Mouse (Mus musculus): Measurements from ENCODE around the gene Ceacam16. TPM values are rescaled to one million over a fixed set of nuclear protein-coding genes. Genes with fewer than 3 reads are reported as not detected.

Ceacam16 gene
- 17.0 and 21.7 TPM in 2 replicates for polyA plus RNA-seq (2012; rRNA removed)

GRCm38 (mm10) chr7:19861199-19861598 lies at the start of gene Ceacam16:
Gene Ceacam16, minus strand, starts transcription at chr7:19861299.
- TF ChIP-seq POLR2A (IDR thresholded peaks at IDR 0.05; ENCODE audit: low read depth, low read length) (no peak), CTCF (IDR thresholded peaks at IDR 0.05; ENCODE audit: extremely low read depth, insufficient read depth, insufficient read length, insufficient replicate concordance) (no peak)
- WGBS, result 91% methylated on average over 9 of the region's 9 CpGs
- H3K36me3 ChIP-seq (ENCODE audit: control insufficient read depth, insufficient read depth, low read length), result no peaks in the 10 kb centered on the region
- no peak within 1 kb of the TSS for H3K27ac ChIP-seq (ENCODE audit: insufficient read depth, low read length)
- no peak within 1 kb of the TSS for H3K4me3 ChIP-seq (ENCODE audit: extremely low read depth, insufficient read depth, insufficient read length)
- no peak for DNase-seq (ENCODE audit: low read depth in 1 of 2, low spot score in 2 of 2)
- no peaks in the 10 kb centered on the region for H3K27me3 ChIP-seq (ENCODE audit: control insufficient read depth, insufficient read depth, low read length)
- no peaks in the 10 kb centered on the region; the same call in 1 of the 2 replicates for H3K4me1 ChIP-seq (ENCODE audit: control insufficient read depth, insufficient read depth, insufficient read length)

GRCm38 (mm10) chr7:19910421-19911291 lies 49.6 kb upstream of the Ceacam16 start:
- Histone ChIP-seq H3K27ac (ENCODE audit: insufficient read depth, low read length) (no peak overlapping the region), H3K4me1 (ENCODE audit: control insufficient read depth, insufficient read depth, insufficient read length) (no peaks in the 10 kb centered on the region), H3K27me3 (ENCODE audit: control insufficient read depth, insufficient read depth, low read length) (no peaks in the 10 kb centered on the region), H3K36me3 (ENCODE audit: control insufficient read depth, insufficient read depth, low read length) (peaks cover 1% of the 10 kb centered on the region; the same call in 1 of the 2 replicates), H3K4me3 (ENCODE audit: extremely low read depth, insufficient read depth, insufficient read length) (no peak overlapping the region)
- peak; percentile 94 for TF ChIP-seq CTCF (IDR thresholded peaks at IDR 0.05; ENCODE audit: extremely low read depth, insufficient read depth, insufficient read length, insufficient replicate concordance)
- TF ChIP-seq POLR2A (IDR thresholded peaks at IDR 0.05; ENCODE audit: low read depth, low read length), result no peak
- 50% methylated on average over 21 of the region's 21 CpGs for WGBS
- peak in 1 of 2 experiments; percentile 73 for DNase-seq (ENCODE audit: low read depth in 1 of 2, low spot score in 2 of 2)

DNA sequence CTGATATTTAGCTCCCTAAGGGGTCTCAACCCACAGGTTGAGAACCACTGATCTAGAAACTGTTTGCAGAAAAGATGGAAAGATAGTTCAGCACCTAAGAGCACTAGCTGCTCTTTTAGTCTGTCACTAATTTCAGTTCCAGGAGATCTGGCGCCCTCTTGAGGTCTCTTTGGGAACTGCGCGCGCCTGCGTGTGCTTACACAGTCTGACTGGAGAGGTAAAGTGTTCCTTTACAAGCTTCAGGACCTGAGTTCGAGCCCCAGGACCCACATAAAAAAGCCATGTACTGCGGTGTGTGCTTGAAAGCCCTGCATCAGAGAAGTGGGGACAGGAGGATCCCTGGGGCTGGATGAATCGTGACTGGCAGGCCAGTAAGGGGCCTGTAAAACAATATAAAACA lies 28.8 kb upstream of the Ceacam16 start:
- TF ChIP-seq POLR2A (IDR thresholded peaks at IDR 0.05; ENCODE audit: low read depth, low read length) (no peak), CTCF (IDR thresholded peaks at IDR 0.05; ENCODE audit: extremely low read depth, insufficient read depth, insufficient read length, insufficient replicate concordance) (peak; percentile 89)
- DNase-seq (ENCODE audit: low read depth in 1 of 2, low spot score in 2 of 2), result peak in 1 of 2 experiments; percentile 63
- H3K27ac ChIP-seq (ENCODE audit: insufficient read depth, low read length), result no peak overlapping the region
- 34% methylated on average over 8 of the region's 8 CpGs for WGBS
- no peaks in the 10 kb centered on the region for H3K36me3 ChIP-seq (ENCODE audit: control insufficient read depth, insufficient read depth, low read length)
- no peaks in the 10 kb centered on the region for H3K27me3 ChIP-seq (ENCODE audit: control insufficient read depth, insufficient read depth, low read length)
- H3K4me1 ChIP-seq (ENCODE audit: control insufficient read depth, insufficient read depth, insufficient read length), result no peaks in the 10 kb centered on the region; the same call in 1 of the 2 replicates
- H3K4me3 ChIP-seq (ENCODE audit: extremely low read depth, insufficient read depth, insufficient read length), result no peak overlapping the region

DNA sequence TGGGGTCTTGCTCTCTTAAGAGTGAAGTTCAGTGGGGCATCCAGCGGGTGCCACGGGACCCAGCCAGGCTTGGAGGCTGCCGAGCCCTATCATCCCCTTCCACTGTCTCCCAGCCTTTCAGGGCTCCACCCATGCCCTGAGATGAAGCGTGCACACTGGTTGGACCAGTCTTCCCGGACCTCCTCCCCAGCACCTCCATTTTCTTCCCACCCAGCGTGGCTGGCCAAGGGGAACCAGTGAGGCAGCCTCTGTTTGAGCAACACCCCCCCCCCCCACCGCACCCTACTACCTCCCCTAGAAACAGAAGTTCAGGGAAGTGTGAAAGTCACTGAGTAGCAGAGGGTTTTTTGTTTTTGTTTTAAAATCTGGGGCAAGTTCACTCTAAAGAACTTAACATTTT lies 26.8 kb upstream of the Ceacam16 start, which contains the start of gene Ceacam19:
Ceacam19 (minus strand) TSS at position 117 of the 400 bp plus-strand sequence.
- no peak for TF ChIP-seq CTCF (IDR thresholded peaks at IDR 0.05; ENCODE audit: extremely low read depth, insufficient read depth, insufficient read length, insufficient replicate concordance)
- TF ChIP-seq POLR2A (IDR thresholded peaks at IDR 0.05; ENCODE audit: low read depth, low read length), result no peak
- Histone ChIP-seq H3K27ac (ENCODE audit: insufficient read depth, low read length) (no peak within 1 kb of the TSS), H3K36me3 (ENCODE audit: control insufficient read depth, insufficient read depth, low read length) (no peaks in the 10 kb centered on the region), H3K27me3 (ENCODE audit: control insufficient read depth, insufficient read depth, low read length) (no peaks in the 10 kb centered on the region), H3K4me1 (ENCODE audit: control insufficient read depth, insufficient read depth, insufficient read length) (no peaks in the 10 kb centered on the region; the same call in 1 of the 2 replicates), H3K4me3 (ENCODE audit: extremely low read depth, insufficient read depth, insufficient read length) (no peak within 1 kb of the TSS)
- whole genome bisulfite sequencing, result 57% methylated on average over 7 of the region's 7 CpGs
- DNase-seq (ENCODE audit: low read depth in 1 of 2, low spot score in 2 of 2), result no peak

- H3K36me3 ChIP-seq (ENCODE audit: control insufficient read depth, insufficient read depth, low read length), result no peaks in the 10 kb centered on the region
- no peak for TF ChIP-seq POLR2A (IDR thresholded peaks at IDR 0.05; ENCODE audit: low read depth, low read length)
- TF ChIP-seq CTCF (IDR thresholded peaks at IDR 0.05; ENCODE audit: extremely low read depth, insufficient read depth, insufficient read length, insufficient replicate concordance), result peak; percentile 2; the same call in 1 of the 2 replicates
- H3K27ac ChIP-seq (ENCODE audit: insufficient read depth, low read length), result no peak overlapping the region
- no peak for DNase-seq (ENCODE audit: low read depth in 1 of 2, low spot score in 2 of 2)
- WGBS, result 84% methylated on average over 8 of the region's 8 CpGs
- H3K4me1 ChIP-seq (ENCODE audit: control insufficient read depth, insufficient read depth, insufficient read length), result peaks cover 12% of the 10 kb centered on the region
- H3K4me3 ChIP-seq (ENCODE audit: extremely low read depth, insufficient read depth, insufficient read length), result no peak overlapping the region
- H3K27me3 ChIP-seq (ENCODE audit: control insufficient read depth, insufficient read depth, low read length), result no peaks in the 10 kb centered on the region
These were observed 19.7 kb upstream of the Ceacam16 start for GRCm38 (mm10) chr7:19880754-19881153.

DNA sequence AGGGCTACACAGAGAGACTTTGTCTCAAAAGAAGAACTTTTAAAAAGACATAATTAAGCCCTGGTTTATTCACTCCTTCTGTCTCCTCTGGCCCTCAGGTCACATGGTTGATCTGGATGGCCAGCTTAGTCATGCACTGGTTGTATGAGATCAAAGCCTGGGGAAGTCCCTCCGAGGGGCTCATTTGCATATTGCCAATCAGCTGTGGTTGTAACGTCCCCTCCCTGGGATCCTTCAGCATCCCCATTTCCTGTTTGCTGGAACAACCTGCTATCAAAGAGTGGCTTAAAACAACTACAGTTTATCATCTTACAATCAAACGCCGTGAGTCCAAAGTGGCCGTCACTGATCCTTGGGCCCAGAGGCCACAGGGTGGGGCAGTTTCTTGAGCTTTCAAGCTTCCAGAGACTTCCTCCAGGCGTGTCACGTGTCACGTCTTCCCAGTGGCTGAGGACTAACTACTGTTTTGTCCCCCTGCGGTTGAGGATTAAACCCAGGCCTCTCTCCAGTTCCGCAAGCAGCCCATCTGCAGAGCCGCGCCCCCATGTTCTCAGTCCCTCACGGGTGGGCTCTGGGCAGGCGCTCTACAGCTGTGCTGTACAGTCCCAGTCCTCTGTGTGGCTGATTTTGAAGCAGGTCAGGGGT lies 15.8 kb upstream of the Ceacam16 start:
- WGBS, result 15% methylated on average over 14 of the region's 14 CpGs
- H3K4me1 ChIP-seq (ENCODE audit: control insufficient read depth, insufficient read depth, insufficient read length), result peaks cover 14% of the 10 kb centered on the region
- TF ChIP-seq POLR2A (IDR thresholded peaks at IDR 0.05; ENCODE audit: low read depth, low read length), result no peak
- TF ChIP-seq CTCF (IDR thresholded peaks at IDR 0.05; ENCODE audit: extremely low read depth, insufficient read depth, insufficient read length, insufficient replicate concordance), result no peak
- H3K27ac ChIP-seq (ENCODE audit: insufficient read depth, low read length), result peak overlapping the region; percentile 43
- H3K36me3 ChIP-seq (ENCODE audit: control insufficient read depth, insufficient read depth, low read length), result no peaks in the 10 kb centered on the region
- peak; percentile 69 to 77 for DNase-seq (ENCODE audit: low read depth in 1 of 2, low spot score in 2 of 2)
- no peak overlapping the region for H3K4me3 ChIP-seq (ENCODE audit: extremely low read depth, insufficient read depth, insufficient read length)
- no peaks in the 10 kb centered on the region for H3K27me3 ChIP-seq (ENCODE audit: control insufficient read depth, insufficient read depth, low read length)

Data from spleen, adult 2 months (tissue).